Comparison of ENCODE assay signal across 9 mouse cellular contexts in the genomic region with DNA sequence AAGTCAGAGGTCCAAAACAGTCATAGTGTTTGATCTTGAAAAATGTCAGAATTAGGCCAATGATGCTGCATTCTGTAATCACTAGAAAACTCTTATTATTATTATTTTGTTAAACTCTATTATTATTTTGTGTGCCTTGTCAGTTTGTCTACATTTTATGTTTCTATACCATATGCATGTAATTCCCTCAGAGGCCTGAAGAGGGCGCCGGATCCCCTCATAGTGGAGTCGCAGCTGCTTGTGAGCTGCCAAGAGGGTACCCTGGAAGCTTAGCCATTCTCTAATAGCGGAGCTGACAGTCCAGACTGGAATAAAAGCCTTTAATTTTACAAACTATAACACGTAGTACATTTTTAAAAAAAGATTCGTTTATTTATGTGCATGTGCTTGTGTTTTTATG.
DNase-seq lines count a peak whose midpoint lies in the region; ATAC-seq lines count a peak whose summit lies in the region.
"Had no signal": no experiment of that assay in that cellular context is flagged by ENCODE, and none has a peak within 500 bp of the region (broad histone marks: within the 10 kb centered on the region; RNA-seq: fewer than 3 reads in every experiment).

No protein-coding gene starts in this region.

- no peak overlapping the region for H3K9ac ChIP-seq in kidney, embryonic 16.5 days (replicated peaks; ENCODE audit: low read length)

- peaks cover 9% of the 10 kb centered on the region for H3K4me1 ChIP-seq in kidney, embryonic 16.5 days (ENCODE audit: insufficient read depth, low read length)

- no peak overlapping the region for H3K27ac ChIP-seq in kidney, embryonic 16.5 days (ENCODE audit: low read length)

- WGBS in kidney, embryonic 16.5 days, result 34% methylated on average over 6 of the region's 6 CpGs

- DNase-seq in adrenal gland, postnatal 25 days, result peak; percentile 12
- no peak for DNase-seq in adrenal gland, adult 8-10 months
- peak; percentile 44 to 45 for DNase-seq in kidney, postnatal 4 days
- DNase-seq in 416B (ENCODE audit: low read depth), result peak; percentile 33
- peak; percentile 47 for DNase-seq in embryo, embryonic 9.5 days (ENCODE audit: extremely low spot score)
- DNase-seq in urinary bladder, postnatal 36 days (ENCODE audit: low spot score in 2 of 2), result no peak

- no peak overlapping the region for H3K4me3 ChIP-seq in kidney, embryonic 16.5 days (ENCODE audit: low read length)
- H3K4me3 ChIP-seq: myocyte had no signal

- H3K9me3 ChIP-seq in kidney, embryonic 16.5 days (ENCODE audit: low read length), result no peaks in the 10 kb centered on the region

- no peak overlapping the region for H3K4me2 ChIP-seq in kidney, embryonic 16.5 days (replicated peaks; ENCODE audit: low read depth, low read length)

- no peak for ATAC-seq in kidney, embryonic 16.5 days (ENCODE audit: low FRiP score, low TSS enrichment)
- no peak for ATAC-seq in megakaryocyte, adult 5-6 weeks (ENCODE audit: poor library complexity, severe bottlenecking)

- H3K27me3 ChIP-seq in kidney, embryonic 16.5 days (ENCODE audit: insufficient read depth, low read length), result no peaks in the 10 kb centered on the region

- H3K36me3 ChIP-seq in kidney, embryonic 16.5 days (ENCODE audit: insufficient read depth, low read length), result no peaks in the 10 kb centered on the region

Comparison
In these comparisons a context has a peak if more than half of its experiments do, and no peak if none do; other contexts are left out.
1. DNase-seq: peak in adrenal gland, postnatal 25 days (single experiment), kidney, postnatal 4 days (2 of 2), 416B (single experiment) and embryo, embryonic 9.5 days (single experiment); none in adrenal gland, adult 8-10 months (single experiment) and urinary bladder, postnatal 36 days (0 of 2).